Mouse (Mus musculus): Measurements from ENCODE around the gene Sik1.

The Sik1 gene

GRCm38 (mm10) chr17:31875326-31875930, 19.8 kb upstream of the Sik1 start:
- no peak for DNase-seq (ENCODE audit: low read depth, low spot score)

DNA sequence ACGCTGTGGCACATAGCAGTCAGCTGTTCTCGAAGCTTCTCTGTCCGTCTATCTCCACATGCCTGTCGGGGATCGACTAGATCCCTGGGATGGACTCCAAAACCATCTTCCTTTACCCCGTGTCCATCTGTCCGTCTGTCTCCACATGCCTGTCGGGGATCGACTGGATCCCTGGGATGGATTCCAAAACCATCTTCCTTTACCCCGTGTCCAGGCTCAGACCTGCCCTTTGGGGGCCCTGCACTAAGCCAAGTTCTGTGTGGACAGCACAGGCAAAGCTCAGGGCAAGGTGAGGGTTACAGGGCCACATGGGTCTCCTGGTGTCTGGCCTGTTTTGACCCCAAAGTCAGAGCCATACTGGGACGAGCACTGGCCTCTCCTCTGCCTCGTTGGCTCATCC, 19.1 kb upstream of the Sik1 start:
- DNase-seq (ENCODE audit: low read depth, low spot score) = no peak

GRCm38 (mm10) chr17:31873973-31874372, 18.4 kb upstream of the Sik1 start:
- DNase-seq (ENCODE audit: low read depth, low spot score) = no peak

- DNase-seq (ENCODE audit: low read depth, low spot score) = no peak
Measured at GRCm38 (mm10) chr17:31873185-31873870, 17.7 kb upstream of the Sik1 start.

DNA sequence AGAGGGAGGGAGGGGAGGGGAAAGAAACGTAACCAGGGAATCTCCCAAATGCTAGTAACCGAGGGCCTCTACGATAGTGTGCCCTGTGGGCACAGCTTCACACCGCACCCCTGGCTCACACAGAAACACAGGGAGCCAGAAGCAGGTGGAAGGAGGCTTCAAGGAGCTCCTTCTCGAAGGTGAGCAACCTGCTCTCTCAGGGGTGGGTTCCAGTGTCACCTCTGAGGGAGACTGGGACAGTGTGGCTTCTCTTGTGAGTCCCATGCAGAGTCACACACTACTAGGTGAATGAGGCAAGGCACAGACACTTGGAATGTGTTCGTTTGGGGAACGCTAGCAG, 17.2 kb upstream of the Sik1 start:
- DNase-seq (ENCODE audit: low read depth, low spot score) = no peak

DNA sequence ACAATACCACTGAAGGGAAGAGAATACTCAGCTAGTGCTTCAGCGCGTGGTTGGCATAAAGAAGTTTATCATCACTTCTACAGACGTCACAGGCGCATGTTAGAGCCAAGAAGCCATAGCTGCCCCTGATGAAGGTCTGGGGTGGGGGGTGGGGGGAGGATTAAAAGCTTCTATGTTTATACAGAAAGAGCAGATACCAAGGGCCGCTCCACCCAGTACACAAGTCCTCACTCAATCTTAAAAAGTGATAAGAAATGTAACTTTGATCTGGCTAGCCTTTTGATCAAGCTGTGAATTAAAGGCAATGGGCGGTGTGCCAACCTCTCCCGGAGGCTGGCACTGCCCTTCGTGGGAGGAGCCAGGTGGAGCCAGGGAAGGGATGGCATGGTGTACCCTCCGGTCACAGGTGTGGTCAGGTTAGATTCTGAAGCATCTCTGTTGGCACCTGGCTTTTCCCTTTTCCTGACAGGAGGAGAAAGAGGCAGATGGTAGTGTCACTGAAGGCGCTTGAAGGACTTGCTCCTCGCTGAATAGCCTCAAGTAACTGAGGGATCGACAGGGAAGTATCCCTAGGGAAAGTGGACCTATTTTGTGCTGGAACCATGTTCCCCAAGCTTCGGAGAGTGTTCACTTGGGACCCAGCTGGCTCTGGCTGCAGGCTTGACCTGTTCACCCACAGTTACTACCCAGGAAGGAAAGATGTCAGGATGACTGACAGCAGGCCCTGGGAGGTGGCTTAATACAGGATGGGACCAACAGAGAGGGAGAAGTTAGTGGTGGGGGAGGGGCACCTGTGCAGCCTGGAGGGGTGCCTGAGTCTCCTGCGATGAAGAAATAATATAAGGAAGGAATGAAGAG, 16.6 kb upstream of the Sik1 start:
- no peak for DNase-seq (ENCODE audit: low read depth, low spot score)

GRCm38 (mm10) chr17:31870931-31871421, 15.4 kb upstream of the Sik1 start:
- no peak for DNase-seq (ENCODE audit: low read depth, low spot score)

- DNase-seq (ENCODE audit: low read depth, low spot score) = no peak
Measured at GRCm38 (mm10) chr17:31870446-31870845, 14.8 kb upstream of the Sik1 start.

DNA sequence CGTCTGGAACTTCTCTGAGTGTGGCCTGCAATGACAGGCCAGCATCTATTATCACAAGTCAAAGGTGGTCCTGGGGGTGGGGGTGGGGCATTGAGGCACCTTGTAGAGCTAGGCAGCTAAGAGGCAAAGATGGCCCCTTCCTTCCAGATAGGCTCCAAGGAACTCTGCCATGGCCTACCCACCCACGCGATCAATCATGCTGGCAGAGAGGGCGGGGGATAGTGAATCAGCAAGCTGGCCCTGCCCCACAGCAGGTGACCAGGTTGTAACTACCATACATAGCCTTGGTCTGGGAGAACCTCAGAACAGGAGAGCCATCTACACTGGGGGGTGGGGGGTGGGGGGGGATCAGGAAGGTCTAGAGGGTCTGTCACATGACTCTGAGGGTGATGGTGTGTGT, 12.5 kb upstream of the Sik1 start:
- DNase-seq (ENCODE audit: low read depth, low spot score) = no peak

DNA sequence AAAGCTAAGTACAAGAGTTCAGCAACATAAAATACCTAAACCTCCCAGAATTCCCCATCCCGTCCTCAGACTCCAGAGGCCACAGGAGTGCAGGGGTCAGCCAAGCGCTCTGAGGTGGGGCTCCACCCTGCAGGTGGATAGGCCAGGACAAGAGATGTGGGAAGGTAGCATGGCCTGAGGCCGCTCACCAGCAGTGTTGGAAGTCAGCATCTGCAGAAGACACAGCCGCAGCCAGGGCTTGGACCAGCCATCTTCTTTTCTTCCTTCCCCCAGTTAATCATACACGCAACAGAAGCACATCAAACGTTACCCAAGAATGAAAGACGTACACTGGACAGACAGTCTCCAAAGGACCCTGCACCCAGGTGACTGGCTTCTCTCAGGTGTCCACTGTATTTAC, 11.5 kb upstream of the Sik1 start:
- no peak for DNase-seq (ENCODE audit: low read depth, low spot score)

GRCm38 (mm10) chr17:31865636-31866035, 10.0 kb upstream of the Sik1 start:
- DNase-seq (ENCODE audit: low read depth, low spot score) = no peak

- DNase-seq (ENCODE audit: low read depth, low spot score) = no peak
Measured at GRCm38 (mm10) chr17:31864666-31865450, 9.3 kb upstream of the Sik1 start.

- DNase-seq (ENCODE audit: low read depth, low spot score) = no peak
Measured at GRCm38 (mm10) chr17:31863151-31863815, 7.7 kb upstream of the Sik1 start.

- no peak for DNase-seq (ENCODE audit: low read depth, low spot score)
Measured at GRCm38 (mm10) chr17:31862136-31862535, 6.5 kb upstream of the Sik1 start.

GRCm38 (mm10) chr17:31861661-31862060, 6.1 kb upstream of the Sik1 start:
- no peak for DNase-seq (ENCODE audit: low read depth, low spot score)

DNA sequence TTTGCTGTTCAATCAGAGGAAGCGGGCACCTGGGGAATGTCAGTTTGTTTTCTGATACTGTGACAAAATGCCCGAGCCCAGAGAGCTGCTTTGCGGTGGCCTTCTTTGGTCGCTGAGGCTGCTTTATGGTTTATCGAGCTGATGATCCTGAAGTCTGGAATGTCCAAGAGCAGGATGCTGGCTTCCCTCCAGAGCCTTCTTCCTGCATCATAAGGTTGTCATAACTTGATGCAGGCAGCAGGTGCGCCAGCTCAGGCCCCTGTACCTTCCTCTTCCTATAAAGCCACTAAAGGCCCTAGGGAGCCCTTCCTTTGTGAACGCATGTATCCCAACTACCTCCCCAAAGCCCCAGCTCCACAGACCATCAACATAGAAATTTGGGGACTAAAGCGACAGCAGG, 5.3 kb upstream of the Sik1 start:
- DNase-seq (ENCODE audit: low read depth, low spot score) = no peak

- DNase-seq (ENCODE audit: low read depth, low spot score) = no peak
Measured at GRCm38 (mm10) chr17:31859367-31859766, 3.8 kb upstream of the Sik1 start.

DNA sequence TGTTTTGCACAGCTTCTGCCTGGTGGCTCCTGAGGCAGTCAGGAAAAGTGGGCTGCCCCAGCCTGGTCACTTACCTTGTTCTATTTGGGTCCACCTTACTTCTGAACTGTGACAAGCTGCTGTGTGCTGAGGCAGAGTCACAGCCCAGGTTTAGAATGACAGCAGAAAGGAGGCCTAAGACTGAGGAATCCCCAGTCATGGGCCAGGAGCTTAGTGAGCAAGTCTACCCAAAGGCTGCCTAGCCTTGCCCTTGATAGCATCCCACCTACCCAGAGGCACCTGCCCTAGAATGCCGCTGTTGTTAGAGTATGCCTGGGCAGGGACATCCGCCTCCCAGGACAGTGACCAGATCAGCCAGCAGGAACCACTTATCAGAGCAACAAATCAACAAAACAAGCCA, 3.2 kb upstream of the Sik1 start:
- no peak for DNase-seq (ENCODE audit: low read depth, low spot score)

GRCm38 (mm10) chr17:31857903-31858426, 2.4 kb upstream of the Sik1 start:
- DNase-seq (ENCODE audit: low read depth, low spot score) = no peak

DNA sequence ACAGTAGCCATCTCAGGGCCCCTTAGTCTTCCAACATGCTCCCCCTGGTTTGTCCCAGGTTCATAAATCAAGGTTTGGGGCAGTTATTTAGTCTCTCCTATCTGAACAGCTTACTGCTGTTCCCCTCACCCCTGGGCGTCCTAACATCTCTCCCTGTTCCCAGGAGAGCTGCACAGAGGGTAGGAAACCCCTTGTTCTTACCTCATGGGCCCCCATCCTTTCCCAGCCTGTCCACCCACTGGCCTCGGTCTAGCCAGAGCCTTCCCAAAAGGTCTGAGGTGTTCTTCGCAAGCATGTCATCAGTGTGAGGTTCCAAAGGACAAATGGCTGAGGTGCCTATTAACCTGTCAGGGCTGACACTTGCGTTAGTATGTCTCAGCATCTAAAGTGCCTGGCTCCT, 1.6 kb upstream of the Sik1 start:
- DNase-seq (ENCODE audit: low read depth, low spot score) = no peak

DNA sequence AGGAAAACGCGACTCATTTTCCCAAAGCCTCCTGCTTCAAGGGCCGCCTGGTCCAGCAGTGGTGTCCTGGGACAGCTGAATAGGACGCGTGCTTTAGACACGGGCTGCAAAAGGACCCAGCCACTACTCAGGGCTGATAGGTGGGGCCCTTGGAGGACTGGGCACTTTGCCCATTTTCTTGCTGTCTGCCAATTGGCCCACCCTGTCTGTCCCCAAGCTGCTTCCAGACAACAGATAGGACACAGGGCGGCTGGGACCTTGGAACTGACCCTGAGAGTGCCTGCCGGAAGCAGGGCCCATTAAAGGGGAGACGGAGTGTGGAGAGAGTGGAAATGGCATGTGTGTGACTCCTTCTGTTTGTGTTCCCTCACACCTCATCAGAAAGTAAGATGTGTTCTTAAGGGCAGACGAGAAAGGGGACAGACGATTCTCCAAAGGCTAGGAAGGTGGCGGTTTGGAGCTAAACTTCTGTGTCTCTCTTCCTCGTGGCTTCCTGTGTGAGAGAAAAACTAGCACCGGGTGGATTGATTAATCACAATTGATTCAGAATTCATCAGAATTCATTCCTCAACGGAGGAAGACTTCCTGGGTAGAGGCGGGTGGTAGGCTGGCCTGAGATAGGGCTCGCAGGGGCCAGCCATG, 1.0 kb upstream of the Sik1 start:
- peak; percentile 29 for DNase-seq (ENCODE audit: low read depth, low spot score)
